Mouse (Mus musculus): ENCODE data around the gene Dgkd. TPM values are rescaled to one million over a fixed set of nuclear protein-coding genes. Genes with fewer than 3 reads are reported as not detected.

Gene Dgkd
- polyA plus RNA-seq, 1 experiment from 2014 or later: 46.3 TPM

- Histone ChIP-seq H3K27me3 (ENCODE audit: control insufficient read depth, insufficient read depth, low read length) (no peaks in the 10 kb centered on the region), H3K9ac (ENCODE audit: low read length) (no peak overlapping the region), H3K9me3 (ENCODE audit: control insufficient read depth, low read length) (no peaks in the 10 kb centered on the region), H3K36me3 (ENCODE audit: control insufficient read depth, insufficient read depth, low read length) (no peaks in the 10 kb centered on the region; the same call in 1 of the 2 replicates), H3K4me1 (replicated peaks; ENCODE audit: control insufficient read depth, insufficient read depth, low read length) (no peaks in the 10 kb centered on the region), H3K4me2 (ENCODE audit: low read depth, low read length, severe bottlenecking) (no peak overlapping the region), H3K4me3 (ENCODE audit: low read depth, low read length) (no peak overlapping the region), H3K27ac (ENCODE audit: low read depth, low read length) (no peak overlapping the region)
- no peak for DNase-seq (ENCODE audit: low spot score)
- no peak for ATAC-seq (replicated peaks; ENCODE audit: low FRiP score)
- 86% methylated on average over 3 of the region's 3 CpGs for WGBS
These were observed 67.0 kb downstream of the Dgkd start for GRCm38 (mm10) chr1:87920056-87920614.

- H3K27ac ChIP-seq (ENCODE audit: low read depth, low read length): no peak overlapping the region
- 85% methylated on average over 1 of the region's 1 CpGs for WGBS
- no peaks in the 10 kb centered on the region for H3K9me3 ChIP-seq (ENCODE audit: control insufficient read depth, low read length)
- DNase-seq (ENCODE audit: low spot score) (no peak), ATAC-seq (replicated peaks; ENCODE audit: low FRiP score) (no peak)
- no peak overlapping the region for H3K4me3 ChIP-seq (ENCODE audit: low read depth, low read length)
- H3K4me1 ChIP-seq (replicated peaks; ENCODE audit: control insufficient read depth, insufficient read depth, low read length): no peaks in the 10 kb centered on the region
- no peak overlapping the region for H3K4me2 ChIP-seq (ENCODE audit: low read depth, low read length, severe bottlenecking)
- H3K27me3 ChIP-seq (ENCODE audit: control insufficient read depth, insufficient read depth, low read length): no peaks in the 10 kb centered on the region
- H3K9ac ChIP-seq (ENCODE audit: low read length): no peak overlapping the region
- no peaks in the 10 kb centered on the region; the same call in 1 of the 2 replicates for H3K36me3 ChIP-seq (ENCODE audit: control insufficient read depth, insufficient read depth, low read length)
These were observed 69.6 kb downstream of the Dgkd start for GRCm38 (mm10) chr1:87922666-87923065.

GRCm38 (mm10) chr1:87924888-87925287 lies 71.8 kb downstream of the Dgkd start:
- Histone ChIP-seq H3K4me2 (ENCODE audit: low read depth, low read length, severe bottlenecking) (no peak overlapping the region), H3K9ac (ENCODE audit: low read length) (no peak overlapping the region), H3K4me3 (ENCODE audit: low read depth, low read length) (no peak overlapping the region), H3K27ac (ENCODE audit: low read depth, low read length) (no peak overlapping the region), H3K27me3 (ENCODE audit: control insufficient read depth, insufficient read depth, low read length) (no peaks in the 10 kb centered on the region), H3K9me3 (ENCODE audit: control insufficient read depth, low read length) (no peaks in the 10 kb centered on the region), H3K36me3 (ENCODE audit: control insufficient read depth, insufficient read depth, low read length) (no peaks in the 10 kb centered on the region; the same call in 1 of the 2 replicates), H3K4me1 (replicated peaks; ENCODE audit: control insufficient read depth, insufficient read depth, low read length) (no peaks in the 10 kb centered on the region)
- WGBS: 93% methylated on average over 4 of the region's 4 CpGs
- DNase-seq (ENCODE audit: low spot score): no peak
- no peak for ATAC-seq (replicated peaks; ENCODE audit: low FRiP score)

GRCm38 (mm10) chr1:87929730-87930129 lies 76.6 kb downstream of the Dgkd start:
- no peak overlapping the region for H3K4me2 ChIP-seq (ENCODE audit: low read depth, low read length, severe bottlenecking)
- H3K4me3 ChIP-seq (ENCODE audit: low read depth, low read length): no peak overlapping the region
- H3K9ac ChIP-seq (ENCODE audit: low read length): no peak overlapping the region
- H3K27me3 ChIP-seq (ENCODE audit: control insufficient read depth, insufficient read depth, low read length): no peaks in the 10 kb centered on the region
- DNase-seq (ENCODE audit: low spot score) (no peak), ATAC-seq (replicated peaks; ENCODE audit: low FRiP score) (no peak)
- H3K36me3 ChIP-seq (ENCODE audit: control insufficient read depth, insufficient read depth, low read length): no peaks in the 10 kb centered on the region; the same call in 1 of the 2 replicates
- WGBS: 82% methylated on average over 5 of the region's 5 CpGs
- no peak overlapping the region for H3K27ac ChIP-seq (ENCODE audit: low read depth, low read length)
- no peaks in the 10 kb centered on the region for H3K9me3 ChIP-seq (ENCODE audit: control insufficient read depth, low read length)
- H3K4me1 ChIP-seq (replicated peaks; ENCODE audit: control insufficient read depth, insufficient read depth, low read length): no peaks in the 10 kb centered on the region

GRCm38 (mm10) chr1:87933051-87933450 lies 80.0 kb downstream of the Dgkd start:
- no peaks in the 10 kb centered on the region; the same call in 1 of the 2 replicates for H3K36me3 ChIP-seq (ENCODE audit: control insufficient read depth, insufficient read depth, low read length)
- no peak for DNase-seq (ENCODE audit: low spot score)
- no peaks in the 10 kb centered on the region for H3K27me3 ChIP-seq (ENCODE audit: control insufficient read depth, insufficient read depth, low read length)
- H3K4me3 ChIP-seq (ENCODE audit: low read depth, low read length): no peak overlapping the region
- H3K9me3 ChIP-seq (ENCODE audit: control insufficient read depth, low read length): no peaks in the 10 kb centered on the region
- no peak overlapping the region for H3K27ac ChIP-seq (ENCODE audit: low read depth, low read length)
- ATAC-seq (replicated peaks; ENCODE audit: low FRiP score): no peak
- H3K9ac ChIP-seq (ENCODE audit: low read length): no peak overlapping the region
- no peaks in the 10 kb centered on the region for H3K4me1 ChIP-seq (replicated peaks; ENCODE audit: control insufficient read depth, insufficient read depth, low read length)
- H3K4me2 ChIP-seq (ENCODE audit: low read depth, low read length, severe bottlenecking): no peak overlapping the region
- WGBS: 84% methylated on average over 5 of the region's 5 CpGs

GRCm38 (mm10) chr1:87935095-87935494 lies 82.0 kb downstream of the Dgkd start:
- ATAC-seq (replicated peaks; ENCODE audit: low FRiP score) (no peak), DNase-seq (ENCODE audit: low spot score) (no peak)
- Histone ChIP-seq H3K27me3 (ENCODE audit: control insufficient read depth, insufficient read depth, low read length) (no peaks in the 10 kb centered on the region), H3K36me3 (ENCODE audit: control insufficient read depth, insufficient read depth, low read length) (no peaks in the 10 kb centered on the region; the same call in 1 of the 2 replicates), H3K9me3 (ENCODE audit: control insufficient read depth, low read length) (no peaks in the 10 kb centered on the region), H3K27ac (ENCODE audit: low read depth, low read length) (no peak overlapping the region), H3K4me2 (ENCODE audit: low read depth, low read length, severe bottlenecking) (no peak overlapping the region), H3K4me3 (ENCODE audit: low read depth, low read length) (no peak overlapping the region), H3K4me1 (replicated peaks; ENCODE audit: control insufficient read depth, insufficient read depth, low read length) (no peaks in the 10 kb centered on the region), H3K9ac (ENCODE audit: low read length) (no peak overlapping the region)
- WGBS: 87% methylated on average over 9 of the region's 9 CpGs

GRCm38 (mm10) chr1:87935546-87935945 lies 82.5 kb downstream of the Dgkd start:
- Histone ChIP-seq H3K9me3 (ENCODE audit: control insufficient read depth, low read length) (no peaks in the 10 kb centered on the region), H3K27me3 (ENCODE audit: control insufficient read depth, insufficient read depth, low read length) (no peaks in the 10 kb centered on the region), H3K27ac (ENCODE audit: low read depth, low read length) (no peak overlapping the region), H3K9ac (ENCODE audit: low read length) (no peak overlapping the region), H3K4me2 (ENCODE audit: low read depth, low read length, severe bottlenecking) (no peak overlapping the region), H3K4me1 (replicated peaks; ENCODE audit: control insufficient read depth, insufficient read depth, low read length) (no peaks in the 10 kb centered on the region), H3K4me3 (ENCODE audit: low read depth, low read length) (no peak overlapping the region), H3K36me3 (ENCODE audit: control insufficient read depth, insufficient read depth, low read length) (no peaks in the 10 kb centered on the region; the same call in 1 of the 2 replicates)
- 100% methylated on average over 2 of the region's 2 CpGs for WGBS
- ATAC-seq (replicated peaks; ENCODE audit: low FRiP score): no peak
- DNase-seq (ENCODE audit: low spot score): no peak

- no peaks in the 10 kb centered on the region for H3K4me1 ChIP-seq (replicated peaks; ENCODE audit: control insufficient read depth, insufficient read depth, low read length)
- no peak overlapping the region for H3K4me2 ChIP-seq (ENCODE audit: low read depth, low read length, severe bottlenecking)
- H3K9me3 ChIP-seq (ENCODE audit: control insufficient read depth, low read length): no peaks in the 10 kb centered on the region
- 95% methylated on average over 7 of the region's 7 CpGs for WGBS
- H3K9ac ChIP-seq (ENCODE audit: low read length): no peak overlapping the region
- no peaks in the 10 kb centered on the region; the same call in 1 of the 2 replicates for H3K36me3 ChIP-seq (ENCODE audit: control insufficient read depth, insufficient read depth, low read length)
- H3K4me3 ChIP-seq (ENCODE audit: low read depth, low read length): no peak overlapping the region
- ATAC-seq (replicated peaks; ENCODE audit: low FRiP score) (no peak), DNase-seq (ENCODE audit: low spot score) (no peak)
- no peak overlapping the region for H3K27ac ChIP-seq (ENCODE audit: low read depth, low read length)
- H3K27me3 ChIP-seq (ENCODE audit: control insufficient read depth, insufficient read depth, low read length): no peaks in the 10 kb centered on the region
These were observed 83.0 kb downstream of the Dgkd start for GRCm38 (mm10) chr1:87936075-87936474.

GRCm38 (mm10) chr1:87936516-87936915 lies 83.4 kb downstream of the Dgkd start:
- Histone ChIP-seq H3K36me3 (ENCODE audit: control insufficient read depth, insufficient read depth, low read length) (no peaks in the 10 kb centered on the region; the same call in 1 of the 2 replicates), H3K9ac (ENCODE audit: low read length) (no peak overlapping the region), H3K4me3 (ENCODE audit: low read depth, low read length) (no peak overlapping the region), H3K9me3 (ENCODE audit: control insufficient read depth, low read length) (no peaks in the 10 kb centered on the region), H3K27ac (ENCODE audit: low read depth, low read length) (no peak overlapping the region), H3K4me2 (ENCODE audit: low read depth, low read length, severe bottlenecking) (no peak overlapping the region), H3K4me1 (replicated peaks; ENCODE audit: control insufficient read depth, insufficient read depth, low read length) (no peaks in the 10 kb centered on the region), H3K27me3 (ENCODE audit: control insufficient read depth, insufficient read depth, low read length) (no peaks in the 10 kb centered on the region)
- ATAC-seq (replicated peaks; ENCODE audit: low FRiP score): no peak
- 52% methylated on average over 2 of the region's 2 CpGs for WGBS
- DNase-seq (ENCODE audit: low spot score): no peak

All from forebrain, embryonic 11.5 days (tissue).